Mouse (Mus musculus): Measurements from ENCODE around the gene Trappc3.

Trappc3 gene

DNA sequence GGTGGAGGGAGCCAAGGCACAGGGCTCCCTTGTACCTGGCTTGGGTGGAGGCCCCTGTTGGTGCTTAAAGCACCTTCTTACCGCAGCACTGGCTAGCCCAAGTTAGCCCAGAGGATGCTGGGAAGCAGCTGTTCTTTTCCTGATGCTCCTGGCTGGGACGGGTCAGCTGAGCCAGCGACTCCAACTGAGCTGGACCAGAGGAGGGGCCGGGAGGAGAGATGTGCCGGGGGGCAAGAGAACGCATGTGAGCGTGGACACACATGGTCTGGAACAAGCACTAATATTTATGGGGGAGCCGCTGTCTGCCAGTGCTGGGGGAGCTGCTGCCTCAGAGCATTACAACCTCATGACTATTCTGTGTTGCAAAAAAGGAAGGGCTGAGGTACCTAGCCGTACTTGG is 16.8 kb downstream of the Trappc3 start:
- no peak for DNase-seq (ENCODE audit: low spot score in 2 of 2)

DNA sequence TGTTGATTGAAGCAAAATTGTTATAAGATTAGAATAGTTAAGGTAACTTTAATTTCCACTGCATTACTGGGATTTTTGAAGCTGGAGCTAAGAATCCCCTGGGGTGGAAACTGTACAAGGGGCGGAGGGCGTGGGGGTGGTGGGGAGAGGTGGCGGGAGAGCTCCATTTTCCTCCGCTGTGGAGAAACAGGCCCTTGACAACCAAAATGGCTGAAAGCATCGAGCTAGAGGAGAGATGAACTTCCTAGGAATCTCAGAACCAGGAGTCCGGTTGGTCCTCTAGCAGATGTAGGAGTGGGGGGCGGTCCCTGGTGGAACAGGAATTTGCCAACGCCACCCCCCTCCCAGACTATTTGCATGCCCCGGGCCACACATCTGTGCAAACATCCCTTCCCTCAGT is 19.6 kb downstream of the Trappc3 start:
- no peak for DNase-seq (ENCODE audit: low spot score in 2 of 2)

DNA sequence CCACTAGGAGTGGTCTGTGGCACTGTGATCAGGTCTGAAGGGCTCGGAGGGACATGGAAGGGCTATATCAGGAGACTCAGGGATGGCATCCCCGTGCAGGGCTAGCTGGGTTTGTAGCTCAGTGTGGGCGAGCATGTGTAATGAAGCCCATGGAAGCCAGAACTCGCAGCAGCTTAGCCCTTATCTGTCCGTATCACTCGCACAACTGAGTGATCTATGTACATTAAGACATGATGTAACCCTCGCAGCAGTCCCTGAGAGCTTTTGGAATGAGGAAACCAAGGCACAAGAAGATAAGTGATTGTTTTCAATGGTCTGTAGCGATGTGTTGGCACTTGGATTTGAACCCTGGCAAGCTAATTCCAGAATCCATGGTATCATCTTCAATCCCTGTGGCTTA is 21.5 kb downstream of the Trappc3 start:
- DNase-seq (ENCODE audit: low spot score in 2 of 2), result no peak

DNA sequence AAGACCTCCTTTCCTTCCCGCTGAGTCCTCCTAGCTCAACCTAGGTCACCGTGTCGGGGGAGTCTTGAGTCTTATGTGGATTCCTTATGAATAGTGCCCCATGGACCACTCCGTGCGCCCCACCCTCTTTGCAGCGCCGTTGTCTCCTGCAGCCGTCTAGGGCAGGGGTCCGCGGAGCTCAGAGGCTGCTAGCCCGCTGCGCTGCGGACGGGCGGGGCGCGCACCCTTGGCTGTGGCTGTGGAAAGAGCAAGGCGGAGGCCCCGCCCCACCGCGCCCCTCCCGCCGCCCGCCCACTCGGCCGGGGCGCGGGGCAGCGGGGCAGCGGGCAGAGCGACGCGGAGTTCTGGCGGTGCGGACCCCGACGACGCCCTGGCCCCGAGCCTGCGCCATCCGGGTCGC is 24.4 kb downstream of the Trappc3 start, which contains the start of gene Col8a2:
Gene Col8a2 (plus strand): TSS at position 302 of the 400 bp plus-strand sequence.
- DNase-seq (ENCODE audit: low spot score in 2 of 2), result no peak

DNA sequence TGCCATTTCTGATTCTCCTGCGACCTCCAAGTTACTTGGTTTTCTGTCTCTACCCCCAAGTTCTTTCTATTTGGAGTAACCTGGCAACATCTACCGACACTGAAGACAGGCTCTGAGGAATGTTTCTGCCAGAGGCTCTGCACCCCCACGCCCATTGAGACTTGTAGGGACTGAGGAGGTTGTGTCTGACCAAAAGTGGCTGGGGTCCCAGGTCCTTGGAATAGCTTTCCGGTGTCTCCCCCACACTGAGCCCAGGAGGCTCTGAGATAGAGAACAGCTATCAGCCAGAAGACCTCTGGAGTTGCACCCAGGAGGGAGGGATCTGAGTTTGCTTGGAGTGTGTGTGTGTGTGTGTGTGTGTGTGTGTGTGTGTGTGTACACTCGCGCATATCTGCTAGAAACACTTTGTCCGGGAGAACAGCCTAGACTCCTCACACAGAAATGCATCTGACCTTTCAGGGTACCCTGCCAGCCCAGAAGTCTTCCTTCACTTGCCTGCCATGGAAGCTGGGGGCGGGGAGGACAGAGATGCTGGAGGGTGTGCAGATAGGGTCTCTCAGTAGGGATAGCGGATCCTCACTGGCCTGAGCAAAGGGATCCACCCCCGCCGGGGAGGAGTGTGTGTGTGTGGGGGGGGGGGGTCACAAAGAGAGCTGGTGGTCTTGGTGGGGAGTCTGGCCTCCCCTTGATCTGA is 25.3 kb downstream of the Trappc3 start:
- DNase-seq (ENCODE audit: low spot score in 2 of 2), result no peak

DNA sequence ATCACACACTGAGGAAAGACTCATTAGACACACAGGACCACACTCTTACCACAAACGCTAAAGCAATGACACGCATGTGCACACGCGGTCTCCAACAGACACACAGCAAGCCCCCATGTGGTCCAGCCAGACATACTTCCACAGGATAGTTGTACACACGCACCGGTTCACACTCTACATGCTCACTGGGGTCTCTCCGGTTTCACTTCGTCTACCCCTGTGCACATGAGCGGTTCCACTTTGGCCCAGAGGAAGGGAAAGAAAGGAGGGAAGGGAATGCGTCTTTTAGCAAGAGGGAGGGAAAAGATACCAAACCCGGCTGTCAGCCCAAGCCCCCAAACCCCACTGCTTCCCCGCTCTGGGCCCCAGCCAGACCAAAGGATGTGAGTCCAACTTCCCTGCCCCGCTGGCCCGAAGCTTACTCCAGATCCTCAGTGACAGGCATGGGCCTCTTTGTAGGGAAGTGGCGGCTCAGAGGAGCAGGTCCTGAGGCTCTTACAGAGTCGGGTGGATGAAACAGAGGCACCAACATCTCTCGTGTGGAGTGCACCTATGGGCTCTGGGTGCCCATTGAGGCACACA is 26.1 kb downstream of the Trappc3 start:
- no peak for DNase-seq (ENCODE audit: low spot score in 2 of 2)

DNA sequence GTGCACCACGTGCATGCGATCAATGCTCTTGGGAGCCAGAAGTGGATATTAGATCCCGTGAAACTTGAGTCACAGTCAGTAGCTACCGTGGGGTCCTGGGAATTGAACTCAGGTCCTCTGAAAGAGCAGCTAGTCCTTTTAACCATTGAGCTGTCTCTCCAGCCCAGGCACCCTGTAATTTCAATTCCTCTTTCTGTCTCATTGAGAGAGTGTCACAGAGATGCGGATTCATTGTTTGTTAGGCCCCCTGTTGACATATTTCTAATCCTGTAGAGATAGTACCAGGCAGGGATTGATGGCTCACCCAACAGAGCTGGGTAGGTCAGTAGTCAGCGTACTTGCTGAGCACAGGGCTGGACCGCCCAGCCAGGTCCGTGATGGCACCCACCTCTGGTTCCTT is 28.2 kb downstream of the Trappc3 start:
- DNase-seq (ENCODE audit: low spot score in 2 of 2), result no peak

DNA sequence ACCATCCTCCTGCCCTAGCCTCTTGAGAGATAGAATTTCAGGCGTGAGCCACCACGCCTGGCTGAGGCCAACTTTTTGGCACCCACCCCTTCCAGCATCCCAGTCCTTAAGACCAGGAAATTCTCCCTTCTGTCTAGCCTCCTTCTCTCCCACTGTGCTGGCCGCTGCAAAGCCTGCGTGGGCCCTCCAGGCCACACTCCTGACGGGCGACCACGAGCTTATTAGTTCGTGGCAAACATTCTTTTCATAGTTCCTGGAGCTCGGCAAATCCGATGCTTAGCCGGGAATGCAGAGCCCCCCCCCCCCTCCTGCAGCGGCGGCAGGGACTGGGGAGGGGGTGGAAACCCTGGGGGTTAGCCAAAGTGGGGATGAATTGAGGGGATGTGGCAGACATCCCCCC is 29.1 kb downstream of the Trappc3 start:
- DNase-seq (ENCODE audit: low spot score in 2 of 2), result no peak

DNA sequence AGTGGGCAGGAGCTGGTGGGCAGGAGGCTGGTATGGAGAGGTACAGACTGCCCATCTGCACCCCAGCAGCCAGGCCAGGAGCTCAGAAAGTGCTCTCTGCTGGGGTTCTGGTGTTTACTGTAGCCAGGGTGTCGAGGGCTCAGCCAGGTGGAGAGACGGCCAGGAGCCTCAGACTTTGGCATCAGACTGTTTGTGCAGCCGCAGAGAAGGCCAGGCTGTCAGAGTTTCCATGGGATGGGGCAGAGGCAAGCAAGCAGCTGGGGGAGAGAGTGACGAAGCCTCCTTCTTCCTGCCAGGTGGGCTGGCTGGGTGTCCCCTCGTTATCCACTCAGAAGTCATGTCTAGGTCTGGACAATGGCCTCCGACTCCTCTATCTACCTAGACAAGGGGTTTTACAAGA is 33.0 kb downstream of the Trappc3 start:
- no peak for DNase-seq (ENCODE audit: low spot score in 2 of 2)

DNA sequence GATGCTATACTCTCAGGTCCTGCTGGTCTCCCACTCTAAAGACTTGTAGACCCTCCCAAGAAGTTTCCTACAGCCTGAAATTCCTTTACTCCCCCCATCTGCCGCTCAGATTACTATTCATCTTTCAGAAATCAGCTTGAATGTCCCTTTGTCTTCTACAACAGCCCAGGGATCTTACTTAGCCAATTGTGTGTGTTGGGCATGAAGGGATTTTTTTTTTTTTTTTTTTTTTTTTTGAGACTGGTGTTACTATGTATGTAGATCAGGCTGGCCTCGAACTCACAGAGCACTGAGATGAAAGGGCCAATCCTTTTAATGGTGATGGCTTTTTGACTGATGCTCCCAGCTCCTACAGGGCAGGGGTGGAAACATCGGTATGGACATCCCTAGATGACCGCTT is 33.8 kb downstream of the Trappc3 start:
- DNase-seq (ENCODE audit: low spot score in 2 of 2), result no peak

DNA sequence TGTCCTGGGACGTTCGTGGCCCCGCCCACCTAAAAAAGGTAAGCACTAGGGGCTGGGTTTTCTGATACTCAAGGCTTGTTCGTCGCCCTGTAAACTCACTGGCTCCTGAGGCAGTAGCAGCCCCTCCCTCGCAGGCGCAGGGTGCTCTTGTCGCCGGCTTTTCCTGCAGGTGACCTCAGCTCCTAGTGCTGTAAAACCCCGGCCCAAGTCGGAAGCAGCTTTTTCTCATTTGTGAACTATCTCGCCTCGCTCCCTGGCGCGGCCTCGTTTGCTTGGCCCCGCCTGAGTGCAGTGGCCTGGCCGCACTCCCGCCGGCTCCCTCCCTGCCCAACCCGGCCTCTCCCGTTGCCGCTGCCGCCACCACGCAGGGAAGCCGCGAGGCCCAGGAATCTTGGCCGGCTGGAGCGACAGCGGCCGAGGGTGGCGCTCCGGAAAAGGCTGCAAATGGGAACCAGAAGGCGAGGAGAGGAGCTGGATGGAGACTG is 34.5 kb downstream of the Trappc3 start:
- peak; percentile 41 for DNase-seq (ENCODE audit: low spot score in 2 of 2)

DNA sequence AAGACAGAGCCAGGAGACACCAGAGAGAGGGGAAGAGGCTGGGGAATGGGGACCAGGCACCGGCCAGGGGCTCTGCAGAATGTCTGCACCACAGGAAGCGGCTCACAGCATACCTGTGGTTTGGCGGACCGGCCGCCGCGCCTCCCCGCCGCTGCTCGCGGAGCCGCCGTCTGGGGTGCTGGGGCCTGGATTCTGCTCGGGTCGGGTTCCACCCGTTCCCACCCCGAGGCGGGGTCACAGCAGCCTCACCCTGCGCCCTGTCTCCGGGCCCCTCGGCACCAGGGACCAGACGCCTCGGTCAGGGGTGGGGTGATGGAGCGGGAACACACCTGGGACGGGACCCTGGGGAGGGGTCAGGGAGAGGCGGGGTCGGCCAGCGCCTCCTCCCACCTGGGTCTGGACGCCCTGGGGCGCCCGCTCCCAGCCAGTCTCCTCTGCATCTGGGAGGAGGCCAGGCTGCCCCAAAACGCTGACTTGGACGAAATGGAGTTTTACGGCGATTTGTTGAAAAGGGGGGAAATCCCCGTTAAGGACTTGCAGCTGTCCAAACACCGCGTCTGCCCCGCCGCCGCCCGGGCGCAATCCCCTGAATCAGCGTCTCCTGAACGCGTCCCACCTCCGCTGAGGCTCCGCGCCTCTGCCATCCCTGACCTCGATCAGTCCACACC is 38.9 kb downstream of the Trappc3 start:
- DNase-seq (ENCODE audit: low spot score in 2 of 2), result no peak

DNA sequence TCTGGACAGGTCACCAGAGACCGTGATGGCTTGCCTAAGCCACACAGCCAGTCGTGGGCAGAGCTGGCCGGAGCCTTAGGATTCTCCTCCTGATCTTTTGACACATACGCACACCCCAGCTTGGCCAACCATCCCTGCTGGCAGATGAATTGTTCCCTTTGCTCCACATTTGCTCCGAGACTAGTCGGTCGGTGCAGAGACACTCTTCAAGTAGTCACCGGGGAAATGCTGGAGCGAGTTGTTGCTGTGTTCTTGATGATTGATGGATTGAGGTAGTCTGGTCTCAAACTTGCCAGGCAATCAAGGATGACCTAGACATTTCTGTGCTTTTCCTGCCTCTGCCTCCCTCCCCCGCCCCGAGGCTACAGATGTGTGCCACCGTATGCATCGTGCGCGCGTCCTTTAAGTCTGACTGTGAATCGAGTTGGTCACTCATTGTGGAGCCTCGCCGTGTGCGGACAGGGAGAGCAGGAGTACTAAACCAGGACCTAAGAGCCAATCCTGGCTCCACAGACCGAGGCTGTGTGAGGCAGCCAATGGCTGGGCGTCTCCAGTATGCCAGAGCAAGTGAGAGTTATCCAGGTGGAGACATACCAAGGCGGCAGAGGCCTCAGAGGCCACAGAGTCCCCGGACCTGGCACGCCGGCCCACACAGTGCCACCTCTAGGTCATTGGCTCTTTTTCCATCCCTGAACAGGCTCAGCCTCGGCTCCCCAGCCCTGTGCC is 39.6 kb downstream of the Trappc3 start:
- DNase-seq (ENCODE audit: low spot score in 2 of 2), result no peak

DNA sequence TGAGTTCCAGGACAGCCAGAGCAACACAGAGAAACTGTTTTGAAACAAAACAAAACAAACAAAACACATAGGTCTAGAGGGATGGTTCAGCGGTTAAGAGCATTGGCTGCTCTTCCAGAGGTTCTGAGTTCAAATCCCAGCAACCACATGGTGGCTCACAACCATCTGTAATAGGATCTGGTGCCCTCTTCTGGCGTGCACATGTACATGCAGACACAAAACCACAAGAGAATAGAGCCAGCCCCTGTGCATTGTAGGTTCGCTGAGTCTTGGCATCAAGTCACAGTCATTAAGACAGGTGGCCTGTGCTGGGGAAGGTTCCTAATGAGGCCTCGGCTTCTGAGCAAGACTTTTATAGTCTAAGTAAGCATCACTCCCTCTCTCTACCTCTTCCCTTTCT is 41.8 kb downstream of the Trappc3 start:
- no peak for DNase-seq (ENCODE audit: low spot score in 2 of 2)

DNA sequence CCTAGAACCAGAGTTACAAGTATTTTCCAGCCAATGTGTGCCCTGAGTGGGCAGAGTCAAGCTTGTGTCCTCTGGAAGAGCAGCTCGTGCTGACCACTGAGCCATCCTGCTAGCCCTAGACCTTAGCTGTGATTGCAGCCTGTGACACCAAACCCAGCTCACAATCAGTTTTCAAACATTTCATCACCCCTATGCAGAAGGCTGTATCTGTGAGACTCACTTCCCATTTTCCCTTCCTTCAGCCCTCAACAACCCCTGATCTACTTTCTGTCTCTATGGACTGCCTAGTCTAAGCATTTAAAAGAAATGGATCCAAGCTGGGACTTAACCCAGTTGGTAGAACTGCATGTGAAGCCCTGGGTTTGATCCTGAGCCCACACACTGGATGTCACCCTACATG is 43.3 kb downstream of the Trappc3 start:
- no peak for DNase-seq (ENCODE audit: low spot score in 2 of 2)

DNA sequence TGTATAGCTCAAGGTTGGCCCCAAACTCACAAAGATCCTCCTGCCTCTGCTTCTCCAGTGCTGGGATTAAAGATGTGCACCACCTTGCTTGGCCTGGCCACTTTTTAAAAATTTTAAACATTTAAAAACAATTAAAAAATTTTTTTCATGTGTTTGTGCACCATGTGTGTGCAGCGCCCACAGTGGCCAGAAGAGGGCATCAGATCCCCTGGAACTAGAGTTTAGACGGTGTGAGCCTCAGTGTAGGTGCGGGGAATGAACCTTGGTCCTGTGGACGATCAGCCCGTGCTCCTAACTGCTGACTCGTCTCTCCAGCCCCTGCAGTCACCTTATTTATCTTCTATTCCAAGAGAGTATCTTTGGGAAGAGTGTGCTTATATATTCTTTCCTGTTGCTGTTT is 43.9 kb downstream of the Trappc3 start:
- DNase-seq (ENCODE audit: low spot score in 2 of 2), result no peak

DNA sequence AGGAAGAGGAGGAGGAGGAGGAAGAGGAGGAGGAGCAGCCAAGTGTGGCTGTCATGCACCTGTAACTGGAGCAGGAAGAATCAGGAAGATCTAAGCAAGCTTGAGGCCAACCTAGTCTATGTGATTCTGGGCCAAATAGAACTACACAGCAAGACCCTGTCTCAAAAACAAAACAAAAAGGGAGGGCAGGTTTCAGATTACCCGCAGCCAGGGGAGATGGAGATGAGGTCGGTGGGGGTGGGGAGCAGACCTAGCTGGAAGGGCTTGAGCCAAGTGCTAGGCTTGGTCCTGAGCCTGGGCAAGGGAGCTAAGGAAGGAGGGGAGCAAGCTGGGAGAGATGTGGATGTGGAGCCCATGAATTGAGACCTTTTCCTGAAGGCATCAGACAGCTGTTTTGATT is 44.7 kb downstream of the Trappc3 start:
- DNase-seq (ENCODE audit: low spot score in 2 of 2), result no peak

DNA sequence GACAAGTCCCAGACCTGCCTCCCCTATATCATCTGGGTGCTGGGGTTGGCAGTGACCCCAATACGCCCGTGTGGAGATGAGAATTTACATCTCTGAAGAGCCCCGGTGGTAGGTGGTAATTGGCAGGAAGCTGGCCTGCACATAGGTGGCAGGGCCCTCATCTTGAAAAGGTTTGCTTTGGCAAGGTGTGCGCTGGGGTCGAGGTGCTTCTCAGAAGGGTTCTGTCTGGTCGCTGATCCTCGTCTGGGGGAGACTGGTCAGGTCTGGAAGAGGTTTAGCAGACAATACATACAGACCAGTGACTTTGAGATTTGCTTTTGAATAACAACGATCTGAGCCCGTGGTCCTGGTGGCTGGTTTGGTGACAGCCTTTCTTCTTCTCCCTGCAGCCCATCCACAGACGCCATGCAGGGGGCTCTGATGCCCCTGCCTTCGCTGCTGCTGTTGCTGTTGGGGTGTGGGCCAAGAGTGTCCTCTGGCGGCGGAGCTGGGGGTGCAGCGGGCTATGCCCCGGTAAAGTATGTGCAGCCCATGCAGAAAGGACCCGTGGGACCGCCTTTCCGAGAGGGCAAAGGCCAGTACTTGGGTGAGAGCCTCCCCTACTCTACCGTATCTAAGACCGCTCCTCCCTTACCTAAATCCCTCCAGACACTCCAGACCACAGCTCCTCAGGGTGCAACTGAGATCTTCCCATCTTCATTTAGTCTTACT is 47.2 kb downstream of the Trappc3 start:
- no peak for DNase-seq (ENCODE audit: low spot score in 2 of 2)

DNA sequence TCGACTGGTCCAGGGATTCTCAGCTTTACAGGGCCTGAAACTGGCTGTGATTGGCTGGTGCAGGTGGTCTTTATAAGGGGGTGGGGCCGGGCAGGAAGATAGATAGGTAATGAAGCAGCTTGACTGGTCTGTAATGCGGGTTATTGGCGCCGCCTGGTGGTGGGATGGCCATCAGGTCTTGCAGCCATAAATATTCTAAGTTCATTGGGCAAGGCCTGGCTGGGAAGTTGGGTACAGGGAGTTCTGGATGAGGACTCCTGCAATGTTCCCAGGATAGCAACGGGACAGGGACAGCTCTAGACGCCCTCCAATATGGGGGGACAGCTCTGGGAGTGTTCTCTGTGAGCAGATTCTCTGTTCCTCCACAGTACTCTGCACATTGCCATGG is 47.8 kb downstream of the Trappc3 start:
- DNase-seq (ENCODE audit: low spot score in 2 of 2), result peak; percentile 89 to 91

DNA sequence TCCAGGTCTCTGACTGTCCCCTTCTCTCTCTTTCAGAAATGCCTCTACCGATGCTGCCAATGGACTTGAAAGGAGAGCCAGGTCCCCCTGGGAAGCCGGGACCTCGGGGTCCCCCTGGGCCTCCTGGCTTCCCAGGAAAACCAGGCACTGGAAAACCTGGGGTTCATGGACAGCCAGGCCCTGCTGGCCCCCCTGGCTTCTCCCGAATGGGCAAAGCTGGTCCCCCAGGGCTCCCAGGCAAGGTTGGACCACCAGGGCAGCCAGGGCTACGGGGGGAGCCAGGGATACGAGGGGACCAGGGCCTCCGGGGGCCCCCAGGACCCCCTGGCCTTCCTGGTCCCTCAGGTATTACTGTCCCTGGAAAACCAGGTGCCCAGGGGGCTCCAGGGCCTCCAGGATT is 48.2 kb downstream of the Trappc3 start:
- DNase-seq (ENCODE audit: low spot score in 2 of 2), result no peak

DNA sequence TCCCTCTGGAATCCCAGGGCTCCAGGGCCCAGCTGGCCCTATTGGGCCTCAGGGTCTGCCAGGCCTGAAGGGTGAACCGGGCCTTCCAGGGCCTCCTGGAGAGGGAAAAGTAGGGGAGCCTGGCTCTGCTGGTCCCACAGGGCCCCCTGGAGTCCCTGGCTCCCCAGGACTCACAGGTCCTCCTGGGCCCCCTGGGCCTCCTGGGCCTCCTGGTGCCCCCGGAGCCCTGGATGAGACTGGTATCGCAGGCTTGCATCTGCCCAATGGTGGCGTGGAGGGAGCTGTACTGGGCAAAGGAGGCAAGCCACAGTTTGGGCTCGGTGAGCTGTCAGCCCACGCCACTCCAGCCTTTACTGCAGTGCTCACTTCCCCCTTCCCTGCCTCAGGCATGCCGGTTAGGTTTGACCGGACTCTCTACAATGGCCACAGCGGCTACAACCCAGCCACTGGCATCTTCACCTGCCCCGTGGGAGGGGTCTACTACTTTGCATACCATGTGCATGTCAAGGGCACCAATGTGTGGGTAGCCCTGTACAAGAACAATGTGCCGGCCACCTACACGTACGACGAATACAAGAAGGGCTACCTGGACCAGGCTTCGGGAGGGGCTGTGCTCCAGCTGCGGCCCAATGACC is 49.6 kb downstream of the Trappc3 start:
- no peak for DNase-seq (ENCODE audit: low spot score in 2 of 2)

Data from right cerebral cortex, adult 2 months (tissue).